Mouse (Mus musculus) brain, embryonic 14.5 days (tissue): ENCODE measurements around the gene Tet2.

Experiments
- CTCF ChIP-seq: fragments of 200-500 bp; IDR thresholded peaks from 2 replicates; pipeline ENCODE4 v1.5.1; 2012; ENCODE audit warnings: inconsistent platforms, mild to moderate bottlenecking, moderate library complexity, borderline replicate concordance; ENCODE audit not compliant: insufficient read depth, insufficient read length; ENCODE audit errors: extremely low read depth
- POLR2A ChIP-seq: fragments of 200-500 bp; IDR thresholded peaks from 2 replicates; pipeline ENCODE4 v1.6.1; 2012; ENCODE audit warnings: mild to moderate bottlenecking, inconsistent platforms, borderline replicate concordance; ENCODE audit not compliant: poor library complexity, insufficient read depth, insufficient read length, severe bottlenecking; ENCODE audit errors: extremely low read depth

- TF ChIP-seq POLR2A = no peak
- no peak for TF ChIP-seq CTCF
Observed at GRCm38 (mm10) chr3:133522289-133522688, 22.6 kb downstream of the Tet2 start.
